Mouse (Mus musculus): Measurements from ENCODE around the gene Fbxo47. TPM values are rescaled to one million over a fixed set of nuclear protein-coding genes. Genes with fewer than 3 reads are reported as not detected.

Gene Fbxo47
- polyA plus RNA-seq, 1 experiment from 2014 or later = 0.29 TPM

- WGBS = 51% methylated on average over 6 of the region's 6 CpGs
- Histone ChIP-seq H3K27me3 (replicated peaks; ENCODE audit: insufficient read depth, low read length) (no peaks in the 10 kb centered on the region), H3K4me1 (ENCODE audit: insufficient read depth, low read depth, low read length) (no peaks in the 10 kb centered on the region; the same call in none of the 2 replicates), H3K9me3 (ENCODE audit: low read length) (no peaks in the 10 kb centered on the region), H3K36me3 (ENCODE audit: insufficient read depth, low read length) (peaks cover 38% of the 10 kb centered on the region), H3K27ac (ENCODE audit: low read length) (0 out of 2 replicates have a peak overlapping the region, but pooled peaks have one; percentile 14), H3K4me3 (ENCODE audit: low read depth, low read length) (no peak overlapping the region), H3K4me2 (replicated peaks; ENCODE audit: low read depth, low read length) (no peak overlapping the region), H3K9ac (replicated peaks; ENCODE audit: low read depth) (no peak overlapping the region)
- DNase-seq (ENCODE audit: low spot score) = no peak
- no peak for ATAC-seq
- TF ChIP-seq EP300 (IDR thresholded peaks at IDR 0.05) = no peak
- TF ChIP-seq CTCF (IDR thresholded peaks at IDR 0.05) = no peak
Measured at GRCm38 (mm10) chr11:97830501-97830900, 53.5 kb downstream of the Fbxo47 start.

DNA sequence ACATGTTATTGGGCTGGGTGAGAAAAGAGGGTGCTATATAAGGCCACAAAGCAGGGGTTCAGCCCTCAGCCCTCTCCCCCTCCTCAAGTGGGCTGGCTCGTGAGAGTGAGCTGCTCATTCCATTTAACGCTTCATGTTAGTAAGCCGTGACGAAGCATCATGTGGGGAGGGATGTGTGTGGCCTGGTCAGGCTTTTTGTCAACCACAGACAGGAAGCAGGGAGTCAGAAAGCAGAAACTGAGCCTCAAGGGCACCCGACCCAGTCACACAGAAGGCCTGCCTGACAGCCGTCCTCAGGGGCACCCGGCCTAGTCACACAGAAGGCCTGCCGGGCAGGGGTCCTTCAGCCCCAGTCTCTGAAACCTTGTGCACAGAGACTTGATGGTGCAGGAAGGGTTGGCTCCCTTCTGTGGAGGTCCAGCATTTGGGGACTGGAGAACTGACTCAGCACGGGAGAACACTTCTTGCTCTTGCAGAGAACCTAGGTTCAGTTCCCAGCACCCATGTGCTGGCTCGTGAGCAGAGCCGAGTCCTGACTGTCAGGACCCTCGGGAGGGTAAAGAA lies 54.0 kb downstream of the Fbxo47 start:
- Histone ChIP-seq H3K4me1 (ENCODE audit: insufficient read depth, low read depth, low read length) (no peaks in the 10 kb centered on the region; the same call in none of the 2 replicates), H3K9me3 (ENCODE audit: low read length) (no peaks in the 10 kb centered on the region), H3K9ac (replicated peaks; ENCODE audit: low read depth) (no peak overlapping the region), H3K4me2 (replicated peaks; ENCODE audit: low read depth, low read length) (no peak overlapping the region), H3K4me3 (ENCODE audit: low read depth, low read length) (no peak overlapping the region), H3K27me3 (replicated peaks; ENCODE audit: insufficient read depth, low read length) (no peaks in the 10 kb centered on the region), H3K36me3 (ENCODE audit: insufficient read depth, low read length) (peaks cover 38% of the 10 kb centered on the region), H3K27ac (ENCODE audit: low read length) (0 out of 2 replicates have a peak overlapping the region, but pooled peaks have one; percentile 14)
- DNase-seq (ENCODE audit: low spot score) (no peak), ATAC-seq (no peak)
- TF ChIP-seq EP300 (IDR thresholded peaks at IDR 0.05) = no peak
- TF ChIP-seq CTCF (IDR thresholded peaks at IDR 0.05) = no peak
- WGBS = 72% methylated on average over 12 of the region's 12 CpGs

DNA sequence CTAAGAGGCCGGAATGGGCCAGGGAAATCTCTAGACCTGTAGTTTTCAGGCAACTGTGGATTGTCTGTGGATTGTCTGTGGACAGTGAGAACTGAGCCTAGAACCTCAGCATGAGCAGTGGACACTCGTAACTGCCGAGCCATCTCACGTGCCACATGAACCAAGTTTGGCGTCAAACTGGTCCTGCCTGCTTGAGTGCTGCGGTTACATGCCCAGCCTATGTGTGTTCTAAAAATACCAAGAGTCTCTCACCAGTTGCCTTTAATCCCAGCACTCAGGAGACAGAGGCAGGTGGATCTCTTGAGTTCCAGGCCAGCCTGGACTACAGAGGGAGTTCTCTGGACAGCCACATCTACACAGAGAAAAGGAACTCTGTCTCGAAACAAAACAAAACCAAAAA lies 54.6 kb downstream of the Fbxo47 start:
- Histone ChIP-seq H3K9ac (replicated peaks; ENCODE audit: low read depth) (no peak overlapping the region), H3K27ac (ENCODE audit: low read length) (no peak overlapping the region), H3K4me2 (replicated peaks; ENCODE audit: low read depth, low read length) (no peak overlapping the region), H3K4me3 (ENCODE audit: low read depth, low read length) (no peak overlapping the region), H3K9me3 (ENCODE audit: low read length) (no peaks in the 10 kb centered on the region), H3K4me1 (ENCODE audit: insufficient read depth, low read depth, low read length) (no peaks in the 10 kb centered on the region; the same call in none of the 2 replicates), H3K27me3 (replicated peaks; ENCODE audit: insufficient read depth, low read length) (no peaks in the 10 kb centered on the region), H3K36me3 (ENCODE audit: insufficient read depth, low read length) (peaks cover 41% of the 10 kb centered on the region)
- DNase-seq (ENCODE audit: low spot score) (no peak), ATAC-seq (no peak)
- WGBS = 74% methylated on average over 7 of the region's 7 CpGs
- TF ChIP-seq EP300 (IDR thresholded peaks at IDR 0.05) (no peak), CTCF (IDR thresholded peaks at IDR 0.05) (no peak)

GRCm38 (mm10) chr11:97827654-97828053 lies 56.3 kb downstream of the Fbxo47 start:
- WGBS = 87% methylated on average over 6 of the region's 6 CpGs
- Histone ChIP-seq H3K4me3 (ENCODE audit: low read depth, low read length) (no peak overlapping the region), H3K36me3 (ENCODE audit: insufficient read depth, low read length) (peaks cover 43% of the 10 kb centered on the region)

GRCm38 (mm10) chr11:97826414-97826813 lies 57.5 kb downstream of the Fbxo47 start:
- H3K9me3 ChIP-seq (ENCODE audit: low read length) = no peaks in the 10 kb centered on the region
- H3K4me3 ChIP-seq (ENCODE audit: low read depth, low read length) = no peak overlapping the region
- TF ChIP-seq CTCF (IDR thresholded peaks at IDR 0.05) = no peak
- no peak for TF ChIP-seq EP300 (IDR thresholded peaks at IDR 0.05)
- no peak for ATAC-seq
- DNase-seq (ENCODE audit: low spot score) = peak; percentile 37
- H3K4me2 ChIP-seq (replicated peaks; ENCODE audit: low read depth, low read length) = no peak overlapping the region
- WGBS = 62% methylated on average over 7 of the region's 7 CpGs
- H3K27me3 ChIP-seq (replicated peaks; ENCODE audit: insufficient read depth, low read length) = no peaks in the 10 kb centered on the region
- H3K27ac ChIP-seq (ENCODE audit: low read length) = no peak overlapping the region
- no peaks in the 10 kb centered on the region; the same call in 1 of the 2 replicates for H3K4me1 ChIP-seq (ENCODE audit: insufficient read depth, low read depth, low read length)
- peaks cover 43% of the 10 kb centered on the region for H3K36me3 ChIP-seq (ENCODE audit: insufficient read depth, low read length)
- no peak overlapping the region for H3K9ac ChIP-seq (replicated peaks; ENCODE audit: low read depth)

More at GRCm38 (mm10) chr11:97827654-97828053, 56.3 kb downstream of the Fbxo47 start:
- TF ChIP-seq CTCF (IDR thresholded peaks at IDR 0.05) = no peak
- TF ChIP-seq EP300 (IDR thresholded peaks at IDR 0.05) = no peak
- no peak for ATAC-seq
- H3K27ac ChIP-seq (ENCODE audit: low read length) = no peak overlapping the region
- H3K4me2 ChIP-seq (replicated peaks; ENCODE audit: low read depth, low read length) = no peak overlapping the region
- no peak overlapping the region for H3K9ac ChIP-seq (replicated peaks; ENCODE audit: low read depth)
- no peak for DNase-seq (ENCODE audit: low spot score)
- H3K4me1 ChIP-seq (ENCODE audit: insufficient read depth, low read depth, low read length) = no peaks in the 10 kb centered on the region; the same call in none of the 2 replicates
- no peaks in the 10 kb centered on the region for H3K9me3 ChIP-seq (ENCODE audit: low read length)
- H3K27me3 ChIP-seq (replicated peaks; ENCODE audit: insufficient read depth, low read length) = no peaks in the 10 kb centered on the region

DNA sequence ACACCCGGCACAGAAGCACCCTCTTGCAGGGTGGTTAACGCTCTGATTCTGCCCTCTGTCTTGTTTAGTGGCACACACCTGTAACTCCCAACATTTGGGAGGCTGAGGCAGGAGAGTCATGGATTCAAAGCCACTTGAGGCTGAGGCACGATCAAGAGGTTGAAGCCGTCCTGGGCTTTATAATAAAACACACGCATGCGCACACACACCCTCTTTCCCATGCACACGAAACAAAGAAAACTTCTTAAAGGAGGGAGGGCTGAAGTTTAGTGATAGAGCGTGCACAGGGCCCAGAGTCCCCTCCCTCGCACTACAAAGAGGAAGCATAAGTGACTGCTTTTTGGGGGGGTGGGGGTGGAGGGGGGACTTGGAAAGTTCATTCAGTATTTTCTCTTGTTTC lies 58.0 kb downstream of the Fbxo47 start:
- no peaks in the 10 kb centered on the region for H3K27me3 ChIP-seq (replicated peaks; ENCODE audit: insufficient read depth, low read length)
- no peak overlapping the region for H3K9ac ChIP-seq (replicated peaks; ENCODE audit: low read depth)
- no peak overlapping the region for H3K4me3 ChIP-seq (ENCODE audit: low read depth, low read length)
- no peaks in the 10 kb centered on the region for H3K9me3 ChIP-seq (ENCODE audit: low read length)
- peaks cover 43% of the 10 kb centered on the region for H3K36me3 ChIP-seq (ENCODE audit: insufficient read depth, low read length)
- H3K27ac ChIP-seq (ENCODE audit: low read length) = no peak overlapping the region
- no peaks in the 10 kb centered on the region; the same call in 1 of the 2 replicates for H3K4me1 ChIP-seq (ENCODE audit: insufficient read depth, low read depth, low read length)
- ATAC-seq (no peak), DNase-seq (ENCODE audit: low spot score) (no peak)
- no peak for TF ChIP-seq EP300 (IDR thresholded peaks at IDR 0.05)
- no peak for TF ChIP-seq CTCF (IDR thresholded peaks at IDR 0.05)
- 77% methylated on average over 9 of the region's 9 CpGs for WGBS
- H3K4me2 ChIP-seq (replicated peaks; ENCODE audit: low read depth, low read length) = no peak overlapping the region

All from lung, postnatal 0 days (tissue).